Mouse (Mus musculus) neural tube, embryonic 14.5 days (tissue): ENCODE measurements at regions not wholly inside any gene's neighbourhood (a gene's known extent, or its start where the extent isn't known, plus 50 kb on each side); places are given as distances from the start of the nearest gene placed in this dataset.

Experiments
- ATAC-seq: fragments of 200-750 bp; cut with Nextera tagmentation; 2 replicates; pipeline ENCODE4 v1.8.0; 2017; ENCODE audit warnings: low read depth, mild to moderate bottlenecking, moderate TSS enrichment, moderate library complexity
- H3K27ac ChIP-seq: fragments of 300-500 bp; sonication (generic); 2 replicates; pipeline ENCODE4 v1.5.1; 2014; ENCODE audit warnings: low read depth, mild to moderate bottlenecking, control low read depth, low read length, moderate library complexity, mixed read lengths
- H3K27me3 ChIP-seq: fragments of 300-500 bp; sonication (generic); 2 replicates; pipeline ENCODE4 v1.6.1; 2014; ENCODE audit warnings: low read length; ENCODE audit not compliant: control insufficient read depth, insufficient read depth
- H3K36me3 ChIP-seq: fragments of 300-500 bp; sonication (generic); 2 replicates; pipeline ENCODE4 v1.6.1; 2014; ENCODE audit warnings: low read length, mixed read lengths; ENCODE audit not compliant: control insufficient read depth, insufficient read depth
- H3K4me1 ChIP-seq: fragments of 300-500 bp; sonication (generic); 2 replicates; pipeline ENCODE4 v1.6.1; 2014; ENCODE audit warnings: low read length; ENCODE audit not compliant: control insufficient read depth, insufficient read depth
- H3K4me2 ChIP-seq: fragments of 300-500 bp; sonication (generic); 2 replicates; pipeline ENCODE4 v1.6.1; 2014; ENCODE audit warnings: mild to moderate bottlenecking, low read depth, low read length, control low read depth
- H3K4me3 ChIP-seq: fragments of 300-500 bp; sonication (generic); 2 replicates; pipeline ENCODE4 v1.5.1; 2014; ENCODE audit warnings: low read depth, low read length, control low read depth, mixed read lengths
- H3K9ac ChIP-seq: fragments of 300-500 bp; sonication (generic); replicated peaks from 2 replicates; pipeline ENCODE4 v1.6.1; 2014; ENCODE audit warnings: low read depth, mild to moderate bottlenecking, control low read depth, low read length, mixed read lengths
- H3K9me3 ChIP-seq: fragments of 300-500 bp; sonication (generic); 2 replicates; pipeline ENCODE4 v1.6.1; 2016; ENCODE audit warnings: low read length; ENCODE audit not compliant: control insufficient read depth
- WGBS: fragments of 180-500 bp; shearing (Covaris S2); extraction: QIAGEN DNeasy Blood & Tissue Kit; methylation state at CpG from one replicate; pipeline ENCODE4 v1.1.7; 2014; 5-methylcytosine and 5-hydroxymethylcytosine counted together

- Histone ChIP-seq H3K9ac (no peak overlapping the region), H3K4me2 (no peak overlapping the region), H3K27ac (no peak overlapping the region), H3K4me1 (peaks cover 11% of the 10 kb centered on the region), H3K9me3 (no peaks in the 10 kb centered on the region), H3K36me3 (no peaks in the 10 kb centered on the region), H3K27me3 (no peaks in the 10 kb centered on the region), H3K4me3 (no peak overlapping the region)
- ATAC-seq = 0 out of 2 replicates have a peak, but pooled peaks have one; percentile 20
- 17% methylated on average over 4 of the region's 4 CpGs for WGBS
Measured at GRCm38 (mm10) chr5:111636969-111637368, 96.8 kb upstream of the Gm26897 start.

- no peak overlapping the region for H3K9ac ChIP-seq
- WGBS = 68% methylated on average over 7 of the region's 7 CpGs
- H3K36me3 ChIP-seq = no peaks in the 10 kb centered on the region
- H3K4me3 ChIP-seq = no peak overlapping the region
- no peaks in the 10 kb centered on the region for H3K9me3 ChIP-seq
- H3K4me2 ChIP-seq = no peak overlapping the region
- H3K27me3 ChIP-seq = no peaks in the 10 kb centered on the region
- ATAC-seq = no peak
- H3K27ac ChIP-seq = no peak overlapping the region
- peaks cover 11% of the 10 kb centered on the region for H3K4me1 ChIP-seq
Measured at GRCm38 (mm10) chr5:111638306-111638705, 95.4 kb upstream of the Gm26897 start.

GRCm38 (mm10) chr5:111639476-111640287, 94.0 kb upstream of the Gm26897 start:
- Histone ChIP-seq H3K27me3 (no peaks in the 10 kb centered on the region), H3K4me2 (peak overlapping the region; percentile 18; the same call in 1 of the 2 replicates), H3K36me3 (no peaks in the 10 kb centered on the region), H3K27ac (no peak overlapping the region), H3K9me3 (no peaks in the 10 kb centered on the region), H3K4me1 (peaks cover 11% of the 10 kb centered on the region), H3K4me3 (no peak overlapping the region), H3K9ac (no peak overlapping the region)
- peak; percentile 10; the same call in 1 of the 2 replicates for ATAC-seq
- 3% methylated on average over 27 of the region's 29 CpGs for WGBS

GRCm38 (mm10) chr5:111640976-111641375, 92.7 kb upstream of the Gm26897 start:
- H3K27me3 ChIP-seq = no peaks in the 10 kb centered on the region
- WGBS = 52% methylated on average over 7 of the region's 7 CpGs
- no peak overlapping the region for H3K4me3 ChIP-seq
- no peak for ATAC-seq
- no peak overlapping the region for H3K9ac ChIP-seq
- no peak overlapping the region for H3K27ac ChIP-seq
- no peaks in the 10 kb centered on the region for H3K36me3 ChIP-seq
- H3K4me1 ChIP-seq = peaks cover 11% of the 10 kb centered on the region
- H3K4me2 ChIP-seq = no peak overlapping the region
- no peaks in the 10 kb centered on the region for H3K9me3 ChIP-seq

GRCm38 (mm10) chr5:111641685-111642084, 92.0 kb upstream of the Gm26897 start:
- no peaks in the 10 kb centered on the region for H3K36me3 ChIP-seq
- H3K9ac ChIP-seq = no peak overlapping the region
- H3K4me2 ChIP-seq = no peak overlapping the region
- H3K27ac ChIP-seq = no peak overlapping the region
- H3K4me1 ChIP-seq = peaks cover 11% of the 10 kb centered on the region
- H3K9me3 ChIP-seq = no peaks in the 10 kb centered on the region
- WGBS = 86% methylated on average over 4 of the region's 4 CpGs
- H3K27me3 ChIP-seq = no peaks in the 10 kb centered on the region
- H3K4me3 ChIP-seq = no peak overlapping the region
- no peak for ATAC-seq

- Histone ChIP-seq H3K9me3 (no peaks in the 10 kb centered on the region), H3K4me2 (no peak overlapping the region), H3K9ac (no peak overlapping the region), H3K27me3 (no peaks in the 10 kb centered on the region), H3K27ac (no peak overlapping the region), H3K4me1 (peaks cover 19% of the 10 kb centered on the region), H3K4me3 (no peak overlapping the region), H3K36me3 (no peaks in the 10 kb centered on the region)
- no peak for ATAC-seq
- 92% methylated on average over 2 of the region's 2 CpGs for WGBS
Measured at GRCm38 (mm10) chr5:111644142-111644541, 89.6 kb upstream of the Gm26897 start.

- WGBS = 69% methylated on average over 4 of the region's 4 CpGs
- Histone ChIP-seq H3K4me3 (no peak overlapping the region), H3K27ac (no peak overlapping the region), H3K27me3 (no peaks in the 10 kb centered on the region), H3K36me3 (no peaks in the 10 kb centered on the region), H3K9ac (no peak overlapping the region), H3K4me2 (no peak overlapping the region), H3K4me1 (peaks cover 16% of the 10 kb centered on the region), H3K9me3 (no peaks in the 10 kb centered on the region)
- no peak for ATAC-seq
Measured at GRCm38 (mm10) chr5:111644788-111645187, 88.9 kb upstream of the Gm26897 start.

- WGBS = 86% methylated on average over 6 of the region's 6 CpGs
- Histone ChIP-seq H3K4me1 (peaks cover 11% of the 10 kb centered on the region), H3K27me3 (no peaks in the 10 kb centered on the region), H3K9ac (no peak overlapping the region), H3K27ac (no peak overlapping the region), H3K9me3 (no peaks in the 10 kb centered on the region), H3K36me3 (no peaks in the 10 kb centered on the region), H3K4me2 (no peak overlapping the region), H3K4me3 (no peak overlapping the region)
- ATAC-seq = no peak
Measured at GRCm38 (mm10) chr5:111647686-111648200, 86.0 kb upstream of the Gm26897 start.

- WGBS = 50% methylated on average over 7 of the region's 7 CpGs
- peaks cover 11% of the 10 kb centered on the region for H3K4me1 ChIP-seq
- H3K9ac ChIP-seq = no peak overlapping the region
- no peaks in the 10 kb centered on the region for H3K9me3 ChIP-seq
- no peak for ATAC-seq
- H3K4me2 ChIP-seq = no peak overlapping the region
- no peaks in the 10 kb centered on the region for H3K27me3 ChIP-seq
- no peak overlapping the region for H3K27ac ChIP-seq
- H3K4me3 ChIP-seq = no peak overlapping the region
- H3K36me3 ChIP-seq = no peaks in the 10 kb centered on the region
Measured at GRCm38 (mm10) chr5:111648481-111648880, 85.2 kb upstream of the Gm26897 start.
